Mouse (Mus musculus) layer of hippocampus, adult 18-20 months (tissue): ENCODE measurements around the gene Bhlhe40. TPM values are rescaled to one million over a fixed set of nuclear protein-coding genes. Genes with fewer than 3 reads are reported as not detected.
A peak's percentile ranks its signal among the peaks of the same experiment; 100 is the strongest.

Experiments used
- DNase-seq, 2 experiments: peaks; one replicate each; pipeline ENCODE4 v3.0.0; 2022; ENCODE audit warnings: low spot score in 2 of 2
- long read RNA-seq: library from polyadenylated mRNA; stranded (forward); transcript quantifications from one replicate; pipeline ENCODE4 v2.0.0, GENCODE M21; 2021
- total RNA-seq, 2 experiments: library from RNA; stranded (reverse); gene quantifications; 2 replicates each; pipeline ENCODE4 v1.2.3; 2021

The Bhlhe40 gene
- 100 to 1,000 TPM; 119 to 123 TPM for total RNA-seq
- long read RNA-seq, transcript Bhlhe40-204 (1 exons, 2,620 nt), result minor isoform, 11 of 139 reads
- long read RNA-seq, transcript Bhlhe40-201 (5 exons, 3,113 nt), result major isoform, 119 of 139 reads
- long read RNA-seq, partial matches to known transcripts, result 1 of 139 reads
- long read RNA-seq, other reads (novel, unspliced or antisense), result 7 of 139 reads

- peak; percentile 84 to 91 for DNase-seq
These were observed at the start of gene Bhlhe40 for GRCm38 (mm10) chr6:108660206-108660877. Bhlhe40 (plus strand) TSS chr6:108660629.

DNA sequence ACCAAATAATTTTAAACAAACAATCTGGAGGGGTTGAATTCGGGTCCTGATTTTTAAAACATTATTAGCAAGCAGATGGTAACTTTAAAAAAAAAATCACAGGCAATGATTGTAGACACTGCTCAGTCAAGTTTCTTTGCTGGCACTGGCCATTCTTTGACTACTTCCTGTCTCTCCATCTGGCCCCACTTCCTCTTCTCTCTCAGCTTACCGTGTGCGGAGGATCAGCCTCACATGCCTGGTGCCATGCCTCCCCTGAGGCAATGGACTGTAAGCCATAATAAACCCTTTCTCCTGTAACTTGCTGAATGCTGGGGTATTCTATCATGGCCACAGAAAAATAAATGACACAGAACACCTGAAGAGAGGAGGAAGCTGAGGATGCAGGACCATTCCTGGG is 48.8 kb upstream of the Bhlhe40 start:
- DNase-seq, result no peak

GRCm38 (mm10) chr6:108618025-108618424 is 42.4 kb upstream of the Bhlhe40 start:
- no peak for DNase-seq

DNA sequence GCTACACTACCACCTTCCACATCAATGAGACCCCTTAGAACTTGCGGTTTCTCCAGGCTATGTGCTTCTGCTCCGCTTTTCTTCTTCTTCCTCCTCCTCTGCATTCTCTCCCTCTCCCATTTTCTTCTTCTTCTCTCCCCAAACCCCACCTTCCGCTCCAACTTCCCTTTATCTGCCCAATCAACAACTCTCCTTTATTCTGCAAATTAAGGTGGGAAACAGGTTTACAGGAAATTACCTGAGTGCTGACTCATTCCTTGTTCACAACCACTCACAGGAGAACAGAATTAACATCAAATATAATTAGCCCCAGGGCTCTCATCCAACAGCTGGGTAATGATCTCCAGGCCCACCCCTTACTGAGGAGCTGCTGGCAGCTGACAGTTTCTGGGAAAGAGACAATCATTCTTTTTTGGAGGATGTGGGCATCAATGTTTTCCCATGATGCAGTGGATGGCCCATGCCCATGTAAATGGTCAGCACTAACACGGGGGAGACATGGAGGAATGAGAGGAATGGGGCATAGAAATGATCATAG is 37.3 kb upstream of the Bhlhe40 start:
- no peak for DNase-seq

GRCm38 (mm10) chr6:108624915-108625314 is 35.5 kb upstream of the Bhlhe40 start:
- DNase-seq, result no peak

- DNase-seq, result no peak
These were observed 29.7 kb upstream of the Bhlhe40 start for GRCm38 (mm10) chr6:108630701-108631100.

GRCm38 (mm10) chr6:108638157-108638833 is 22.1 kb upstream of the Bhlhe40 start:
- no peak for DNase-seq

DNA sequence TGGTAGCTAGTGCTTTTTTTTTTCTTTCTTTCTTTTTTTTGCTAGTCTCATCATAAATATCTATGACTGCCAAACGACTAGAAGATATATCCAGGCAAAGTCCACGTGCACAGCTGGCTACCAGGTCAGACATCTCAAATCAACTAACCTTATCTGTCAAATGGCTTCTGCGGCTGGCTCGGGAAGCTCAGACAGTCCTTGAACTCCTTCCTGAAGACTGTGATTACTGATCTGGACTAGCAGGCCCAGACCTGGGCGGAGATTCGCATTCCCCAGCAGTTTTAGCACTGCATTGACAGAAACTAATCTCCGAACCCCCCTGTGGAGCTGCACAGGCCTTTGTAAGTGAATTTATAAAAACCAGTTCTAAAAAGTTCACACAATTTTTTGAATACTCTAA is 18.4 kb upstream of the Bhlhe40 start:
- DNase-seq, result no peak

DNA sequence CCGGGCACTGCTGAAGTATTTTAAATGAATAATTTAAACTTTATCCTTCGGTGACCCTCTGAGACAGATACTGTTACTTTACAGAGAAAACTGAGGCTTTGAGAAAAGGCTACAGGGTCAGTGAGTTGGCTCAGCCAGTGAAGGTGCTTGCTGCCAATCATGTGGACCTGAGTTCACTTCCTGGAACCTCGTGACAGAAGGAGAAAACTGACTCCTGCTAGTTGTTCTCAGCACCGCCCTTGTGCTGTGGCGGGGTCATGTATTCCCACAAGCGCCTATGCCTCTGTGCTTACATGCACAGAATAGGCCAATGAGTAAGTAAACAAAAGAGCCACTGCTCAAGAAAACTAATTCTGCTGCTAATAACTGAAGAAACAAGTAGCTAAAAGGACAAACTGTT is 17.4 kb upstream of the Bhlhe40 start:
- no peak for DNase-seq

DNA sequence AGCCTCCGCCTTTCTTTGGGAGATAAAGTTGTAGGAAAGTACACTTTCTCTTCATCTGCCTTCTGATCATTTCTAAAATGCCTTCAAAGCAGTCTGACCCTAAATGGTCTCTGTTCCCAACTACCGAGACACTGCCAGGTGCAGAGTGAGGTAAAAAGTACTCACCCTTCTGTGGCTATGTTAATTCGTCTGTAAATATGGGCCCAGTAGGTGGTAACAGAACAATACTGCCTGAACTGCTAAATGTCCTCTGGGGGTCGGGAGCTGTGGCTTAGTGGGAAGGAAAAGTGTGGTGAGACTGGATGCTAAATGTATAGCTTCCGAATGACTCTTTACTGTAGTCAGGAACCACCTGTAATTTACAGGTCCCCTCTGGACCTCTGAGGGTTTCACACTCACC is 16.1 kb upstream of the Bhlhe40 start:
- no peak for DNase-seq

DNA sequence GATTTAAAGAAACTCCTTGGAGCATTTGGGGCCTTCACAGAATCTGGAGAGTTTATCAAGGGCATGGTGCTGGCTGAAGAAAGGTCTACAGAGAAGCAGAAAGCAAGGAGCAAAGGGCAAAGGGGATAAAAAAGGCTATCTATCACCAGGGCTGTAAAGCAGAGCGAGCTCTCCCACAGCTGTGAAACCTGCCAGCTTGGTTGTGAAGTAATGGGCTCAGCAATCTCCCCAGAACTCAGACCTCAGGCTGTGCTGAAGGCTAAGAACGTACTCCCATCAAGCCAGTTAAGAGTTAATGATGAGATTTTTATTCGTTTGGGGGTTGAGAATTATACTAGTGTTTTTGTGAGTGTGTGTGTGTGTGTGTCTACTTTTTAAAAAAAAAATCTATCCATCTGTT is 13.3 kb upstream of the Bhlhe40 start:
- DNase-seq, result no peak

DNA sequence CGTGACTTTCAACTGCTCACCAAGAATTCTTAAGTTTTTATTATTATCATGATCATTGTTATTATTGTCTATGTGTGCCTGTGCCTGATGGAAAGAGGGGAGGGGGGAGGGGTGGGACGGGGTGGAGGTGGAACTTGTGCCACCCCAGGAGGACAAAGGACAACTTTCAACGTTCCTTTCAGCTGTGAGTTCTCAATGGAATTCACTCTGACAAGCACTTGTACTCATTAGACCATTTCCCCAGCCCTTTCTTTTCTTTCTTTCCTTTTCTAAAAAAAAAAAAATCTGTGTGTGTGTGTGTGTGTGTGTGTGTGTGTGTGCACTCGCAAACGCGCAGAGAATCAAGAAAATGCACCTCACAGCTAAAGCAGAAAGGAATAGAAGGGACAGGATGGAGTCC is 12.4 kb upstream of the Bhlhe40 start:
- no peak for DNase-seq

- no peak for DNase-seq
These were observed 4.6 kb upstream of the Bhlhe40 start for GRCm38 (mm10) chr6:108655861-108656260.

GRCm38 (mm10) chr6:108658051-108658415 is 2.4 kb upstream of the Bhlhe40 start:
- DNase-seq, result peak in 1 of 2 experiments; percentile 4

GRCm38 (mm10) chr6:108658416-108659201 is 1.8 kb upstream of the Bhlhe40 start:
- DNase-seq, result no peak

GRCm38 (mm10) chr6:108659221-108659725 is 1.2 kb upstream of the Bhlhe40 start:
- DNase-seq, result peak; percentile 90 to 96

DNA sequence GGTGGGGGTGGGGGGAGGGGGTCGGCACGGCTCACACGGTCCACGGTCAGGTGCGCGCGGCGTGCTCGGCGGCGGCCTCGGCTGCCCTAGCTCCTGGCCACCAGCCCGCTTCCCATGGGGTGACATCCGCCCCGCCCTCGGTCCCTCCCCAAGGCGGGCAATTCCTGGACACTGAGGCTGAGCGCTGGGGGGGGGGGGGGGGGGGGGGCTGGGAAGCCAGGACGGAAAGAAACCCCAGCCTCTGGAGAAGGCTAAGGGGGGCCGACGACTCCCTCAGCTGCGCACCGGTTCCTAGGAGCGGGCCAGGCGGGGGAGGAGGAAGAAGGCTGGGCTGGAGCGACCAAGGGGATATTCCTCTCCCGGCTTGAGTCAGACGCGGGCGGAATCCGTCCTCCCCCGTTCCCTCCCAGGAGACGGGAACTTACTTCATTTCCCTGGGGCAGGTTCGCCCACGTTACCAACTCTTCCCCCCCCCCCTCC is 663 bp upstream of the Bhlhe40 start:
- DNase-seq, result peak; percentile 83 to 87

DNA sequence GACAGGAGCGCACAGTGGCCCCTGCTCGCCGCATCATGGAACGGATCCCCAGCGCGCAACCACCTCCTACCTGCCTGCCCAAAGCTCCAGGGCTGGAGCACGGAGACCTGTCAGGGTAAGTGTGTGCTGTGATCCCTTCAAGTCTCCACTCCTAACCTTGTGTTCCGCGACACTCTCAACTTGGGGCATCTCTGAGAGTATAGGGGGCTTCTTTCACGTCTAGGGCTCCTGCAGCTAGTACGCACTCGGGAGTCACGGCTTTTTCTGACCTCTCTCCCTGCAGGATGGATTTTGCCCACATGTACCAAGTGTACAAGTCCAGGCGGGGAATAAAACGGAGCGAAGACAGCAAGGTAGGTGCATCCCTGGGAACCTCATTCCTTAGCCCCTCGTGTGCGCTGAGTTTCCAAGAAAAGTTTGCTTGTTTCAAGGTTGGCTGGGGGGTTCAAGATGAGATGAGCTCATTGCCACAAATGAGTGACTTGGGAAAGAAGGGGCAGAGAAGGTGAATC is 505 bp downstream of the Bhlhe40 start:
- DNase-seq, result no peak

DNA sequence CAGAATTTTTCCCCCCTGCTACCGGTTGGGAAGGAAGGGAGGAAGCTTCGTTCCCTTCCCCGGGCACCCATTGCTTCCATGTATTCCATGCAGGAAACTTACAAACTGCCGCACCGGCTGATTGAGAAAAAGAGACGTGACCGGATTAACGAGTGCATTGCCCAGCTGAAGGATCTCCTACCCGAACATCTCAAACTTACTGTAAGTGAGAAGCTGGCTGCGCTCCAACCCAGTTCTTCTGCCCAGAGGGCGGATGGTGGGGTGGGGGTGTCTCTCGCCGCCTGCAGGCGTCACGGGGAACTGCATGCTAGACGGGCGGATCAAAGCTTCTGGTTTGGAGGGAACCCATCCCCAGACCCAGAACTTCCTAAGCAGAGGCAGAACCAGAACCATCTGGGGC is 983 bp downstream of the Bhlhe40 start:
- DNase-seq, result peak; percentile 84 to 97

DNA sequence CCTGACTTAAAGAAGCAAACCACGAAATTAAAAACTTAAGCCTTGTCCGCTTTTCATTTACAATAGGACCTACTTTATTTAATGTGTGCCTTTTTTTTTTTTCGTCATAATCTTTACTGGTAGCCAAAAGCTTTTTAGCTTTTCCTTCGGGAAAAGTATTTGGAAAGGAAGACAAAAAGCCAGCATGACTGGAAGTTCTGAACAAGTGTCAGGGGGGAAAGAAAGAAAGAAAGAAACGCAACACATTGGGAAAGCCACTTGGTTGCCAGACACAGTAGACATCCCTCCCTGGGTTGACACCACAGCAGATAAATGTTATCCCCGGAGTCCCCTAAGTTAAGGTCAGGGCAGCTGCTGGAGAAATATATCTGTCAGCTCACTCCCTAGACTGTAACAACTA is 1.5 kb downstream of the Bhlhe40 start:
- no peak for DNase-seq
